In the genomic region with DNA sequence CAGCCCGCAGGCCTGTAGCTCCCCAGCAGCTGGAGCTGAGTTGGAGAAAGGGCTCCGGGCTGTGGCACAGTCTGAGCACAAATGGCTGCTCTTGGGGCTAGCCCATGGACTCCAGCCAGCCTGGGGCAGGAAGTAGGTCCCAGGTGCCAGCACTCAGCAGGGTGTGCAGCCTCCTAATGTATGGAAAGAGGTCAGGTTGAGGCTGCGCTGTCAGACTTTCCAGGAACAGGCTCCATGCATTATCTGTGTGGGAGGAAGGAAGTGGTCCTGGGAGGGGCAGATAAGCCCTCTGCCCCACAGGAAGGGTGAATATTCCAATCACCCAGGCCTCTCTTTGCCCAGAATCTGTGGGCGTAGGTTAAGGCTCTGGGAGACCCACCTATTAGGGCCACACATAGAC, we compare ENCODE assay signal across 9 mouse cellular contexts. TPM values are rescaled to one million over a fixed set of nuclear protein-coding genes. Genes with fewer than 3 reads are reported as not detected.
DNase-seq lines count a peak whose midpoint lies in the region; ATAC-seq and TF ChIP-seq lines count a peak whose summit lies in the region.
"Had no signal": no experiment of that assay in that cellular context is flagged by ENCODE, and none has a peak within 500 bp of the region (broad histone marks: within the 10 kb centered on the region; RNA-seq: fewer than 3 reads in every experiment).

No protein-coding gene starts in this region.

- H3K27ac ChIP-seq in lung, embryonic 14.5 days (ENCODE audit: low read depth): peak overlapping the region; percentile 76; the same call in 1 of the 2 replicates
- peak overlapping the region; percentile 55 for H3K27ac ChIP-seq in intestine, embryonic 16.5 days (ENCODE audit: low read length)
- H3K27ac ChIP-seq in neural tube, embryonic 15.5 days (replicated peaks): peak overlapping the region; percentile 25; the same call in 1 of the 2 replicates

- no peaks in the 10 kb centered on the region for H3K27me3 ChIP-seq in lung, embryonic 14.5 days (ENCODE audit: insufficient read depth, low read length)
- H3K27me3 ChIP-seq in intestine, embryonic 16.5 days (replicated peaks; ENCODE audit: control insufficient read depth, insufficient read depth, low read length): no peaks in the 10 kb centered on the region
- no peaks in the 10 kb centered on the region for H3K27me3 ChIP-seq in neural tube, embryonic 15.5 days (replicated peaks)

- H3K36me3 ChIP-seq in lung, embryonic 14.5 days (ENCODE audit: insufficient read depth): no peaks in the 10 kb centered on the region
- no peaks in the 10 kb centered on the region for H3K36me3 ChIP-seq in intestine, embryonic 16.5 days (ENCODE audit: control insufficient read depth, insufficient read depth, low read length)
- H3K36me3 ChIP-seq in neural tube, embryonic 15.5 days: no peaks in the 10 kb centered on the region

- DNase-seq in embryo, embryonic 11 days: peak; percentile 23
- DNase-seq in embryo, embryonic 10.5 days (ENCODE audit: low spot score): no peak
- peak; percentile 53 for DNase-seq in lung, embryonic 14.5 days
- no peak for DNase-seq in lung, postnatal 25 days (ENCODE audit: low spot score)
- DNase-seq in left cerebral cortex, adult 8-10 months (ENCODE audit: low spot score in 2 of 2): no peak

- no peak overlapping the region for H3K9ac ChIP-seq in lung, embryonic 14.5 days
- peak overlapping the region; percentile 48 for H3K9ac ChIP-seq in intestine, embryonic 16.5 days (ENCODE audit: low read depth, low read length)
- no peak overlapping the region for H3K9ac ChIP-seq in neural tube, embryonic 15.5 days (replicated peaks)

- H3K4me1 ChIP-seq in lung, embryonic 14.5 days (ENCODE audit: insufficient read depth): peaks cover 25% of the 10 kb centered on the region
- H3K4me1 ChIP-seq in intestine, embryonic 16.5 days (ENCODE audit: control insufficient read depth, insufficient read depth, low read length): peaks cover 58% of the 10 kb centered on the region
- peaks cover 10% of the 10 kb centered on the region for H3K4me1 ChIP-seq in neural tube, embryonic 15.5 days

- H3K9me3 ChIP-seq in lung, embryonic 14.5 days (ENCODE audit: low read depth, low read length): no peaks in the 10 kb centered on the region
- no peaks in the 10 kb centered on the region for H3K9me3 ChIP-seq in intestine, embryonic 16.5 days (ENCODE audit: control insufficient read depth, low read length)
- no peaks in the 10 kb centered on the region for H3K9me3 ChIP-seq in neural tube, embryonic 15.5 days (replicated peaks)

- TF ChIP-seq CTCF in lung, embryonic 14.5 days (IDR thresholded peaks at IDR 0.05; ENCODE audit: low read depth): no peak

- 0 out of 2 replicates have a peak, but pooled peaks have one; percentile 33 for ATAC-seq in lung, embryonic 14.5 days (ENCODE audit: insufficient read depth)
- ATAC-seq in intestine, embryonic 16.5 days: no peak
- no peak for ATAC-seq in neural tube, embryonic 15.5 days (ENCODE audit: low FRiP score)
- ATAC-seq in monocyte, adult 5-6 weeks (replicated peaks; ENCODE audit: insufficient number of reproducible peaks, low FRiP score, low TSS enrichment, poor library complexity, severe bottlenecking): no peak

- 38% methylated on average over 4 of the region's 4 CpGs for WGBS in lung, embryonic 14.5 days
- 66% methylated on average over 4 of the region's 4 CpGs for WGBS in intestine, embryonic 16.5 days
- 69% methylated on average over 4 of the region's 4 CpGs for WGBS in neural tube, embryonic 15.5 days

- no peak overlapping the region for H3K4me2 ChIP-seq in lung, embryonic 14.5 days
- no peak overlapping the region for H3K4me2 ChIP-seq in intestine, embryonic 16.5 days (ENCODE audit: low read depth, low read length)
- no peak overlapping the region for H3K4me2 ChIP-seq in neural tube, embryonic 15.5 days

- H3K4me3 ChIP-seq in lung, embryonic 14.5 days (ENCODE audit: low read depth, low read length): no peak overlapping the region
- H3K4me3 ChIP-seq in intestine, embryonic 16.5 days (ENCODE audit: low read length): no peak overlapping the region
- no peak overlapping the region for H3K4me3 ChIP-seq in neural tube, embryonic 15.5 days (replicated peaks)

RNA-seq across cellular contexts. Expression of a gene that starts 43.4 kb away (rescaled TPM):
- polyA plus RNA-seq in lung, embryonic 14.5 days (2014; fragmentation: Nextera tagmentation; extraction: Ambion mirVana): 128 and 135 TPM in 2 replicates
- 101 and 108 TPM in 2 replicates for polyA plus RNA-seq in intestine, embryonic 16.5 days (2015; fragmentation: Nextera tagmentation; extraction: Ambion mirVana)
- polyA plus RNA-seq in neural tube, embryonic 15.5 days (2015; fragmentation: Nextera tagmentation; extraction: Ambion mirVana): 57.5 and 63.9 TPM in 2 replicates
- 10 to 100 TPM; 27.8 to 34.4 (median 30.4) TPM for total RNA-seq in left cerebral cortex, adult 8-10 months (2022)
- total RNA-seq in monocyte, adult 5-6 weeks (2017): 16.3 to 29.2 TPM (median 21.8 TPM) in 3 replicates

RNA-seq across cellular contexts. Expression of a gene that starts 49.3 kb away (rescaled TPM):
- 204 and 217 TPM in 2 replicates for polyA plus RNA-seq in lung, embryonic 14.5 days (2014; fragmentation: Nextera tagmentation; extraction: Ambion mirVana)
- 48.6 and 54.3 TPM in 2 replicates for polyA plus RNA-seq in intestine, embryonic 16.5 days (2015; fragmentation: Nextera tagmentation; extraction: Ambion mirVana)
- 37.5 and 48.2 TPM in 2 replicates for polyA plus RNA-seq in neural tube, embryonic 15.5 days (2015; fragmentation: Nextera tagmentation; extraction: Ambion mirVana)
- total RNA-seq in left cerebral cortex, adult 8-10 months (2022): 1 to 10 TPM; 4.1 to 4.6 (median 4.1) TPM
- not detected in 3 replicates for total RNA-seq in monocyte, adult 5-6 weeks (2017)
- total RNA-seq: neutrophil, adult 5-6 weeks had no signal

Comparison
In these comparisons a context has a peak if more than half of its experiments do, and no peak if none do; other contexts are left out.
1. DNase-seq: peak in embryo, embryonic 11 days (single experiment) and lung, embryonic 14.5 days (single experiment); none in embryo, embryonic 10.5 days (single experiment), lung, postnatal 25 days (single experiment) and left cerebral cortex, adult 8-10 months (0 of 2).
2. H3K27ac ChIP-seq: peak in every context shown above with its lines; median percentile 76 in lung, embryonic 14.5 days; 55 in intestine, embryonic 16.5 days; 25 in neural tube, embryonic 15.5 days.